Mouse (Mus musculus) testis, postnatal 14 days (tissue): ENCODE results near the gene Mbtps1.

Experiments
- DNase-seq: peaks from one replicate; pipeline ENCODE4 v3.0.0; 2021; ENCODE audit warnings: low spot score

The Mbtps1 gene

GRCm38 (mm10) chr8:119502111-119502510 lies 56.4 kb downstream of the Mbtps1 start:
- no peak for DNase-seq

- no peak for DNase-seq
These were observed 56.9 kb downstream of the Mbtps1 start, which contains the start of gene Slc38a8 for GRCm38 (mm10) chr8:119501598-119501997. Gene Slc38a8 (minus strand): TSS chr8:119501698.

GRCm38 (mm10) chr8:119499836-119500235 lies 58.7 kb downstream of the Mbtps1 start:
- DNase-seq: no peak

GRCm38 (mm10) chr8:119496848-119497247 lies 61.7 kb downstream of the Mbtps1 start:
- no peak for DNase-seq

- no peak for DNase-seq
These were observed 71.4 kb downstream of the Mbtps1 start for GRCm38 (mm10) chr8:119487093-119487492.

- DNase-seq: no peak
These were observed 74.2 kb downstream of the Mbtps1 start for GRCm38 (mm10) chr8:119484145-119484896.

GRCm38 (mm10) chr8:119478684-119479083 lies 79.9 kb downstream of the Mbtps1 start:
- DNase-seq: no peak

- DNase-seq: no peak
These were observed 90.4 kb downstream of the Mbtps1 start for GRCm38 (mm10) chr8:119468091-119468490.

- no peak for DNase-seq
These were observed 91.7 kb downstream of the Mbtps1 start for GRCm38 (mm10) chr8:119466794-119467193.

GRCm38 (mm10) chr8:119466105-119466504 lies 92.4 kb downstream of the Mbtps1 start:
- DNase-seq: peak; percentile 62

- DNase-seq: no peak
These were observed 94.8 kb downstream of the Mbtps1 start for GRCm38 (mm10) chr8:119463709-119464108.

- no peak for DNase-seq
These were observed 97.2 kb downstream of the Mbtps1 start for GRCm38 (mm10) chr8:119461356-119461755.

GRCm38 (mm10) chr8:119459724-119460123 lies 98.8 kb downstream of the Mbtps1 start:
- DNase-seq: peak; percentile 49
